Mouse (Mus musculus) lung, postnatal 10 days (tissue): ENCODE measurements around the gene Gm10073.
"Not testable (repeated sequence)": the region's sequence is repeated elsewhere in the genome, so short reads cannot be mapped to it uniquely, and the experiment has no call there.

ENCODE experiments used
- DNase-seq: peaks from one replicate; pipeline ENCODE4 v3.0.0; 2021

The Gm10073 gene

DNA sequence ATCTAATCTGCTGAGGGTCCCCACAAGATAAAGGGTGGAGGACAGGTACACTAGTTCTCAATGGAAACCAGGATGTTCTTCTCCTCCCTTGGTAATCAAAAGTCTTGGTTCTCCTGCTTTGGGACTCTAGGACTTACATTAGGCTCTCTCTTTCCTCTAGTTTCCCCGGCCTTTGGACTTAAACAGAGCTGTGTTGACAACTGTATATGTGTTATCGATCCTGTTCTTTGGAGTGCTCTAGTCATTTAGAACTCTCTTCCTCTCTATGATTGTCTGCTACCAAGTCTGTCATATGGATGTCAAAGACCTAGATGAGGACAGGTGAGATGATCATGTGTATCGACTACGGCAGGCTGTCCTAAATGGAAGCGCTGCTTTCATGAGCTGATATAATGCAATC is 23.8 kb upstream of the Gm10073 start:
- DNase-seq: no peak

DNA sequence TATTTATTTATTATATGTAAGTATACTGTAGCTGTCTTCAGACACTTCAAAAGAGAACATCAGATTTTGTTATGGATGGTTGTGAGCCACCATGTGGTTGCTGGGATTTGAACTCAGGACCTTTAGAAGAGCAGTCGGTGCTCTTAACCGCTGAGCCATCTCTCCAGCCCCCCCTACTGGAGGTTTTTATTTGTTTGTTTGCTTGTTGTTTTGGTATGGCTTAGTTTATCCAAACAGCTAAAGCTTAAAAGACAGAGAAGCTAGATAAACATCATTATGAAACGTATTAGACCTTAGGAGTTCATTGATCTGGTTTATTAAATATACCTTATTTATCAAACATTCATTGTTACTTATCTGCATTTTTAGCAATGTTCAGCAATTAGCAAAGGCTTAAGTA is 22.4 kb upstream of the Gm10073 start:
- not testable (repeated sequence) for DNase-seq

DNA sequence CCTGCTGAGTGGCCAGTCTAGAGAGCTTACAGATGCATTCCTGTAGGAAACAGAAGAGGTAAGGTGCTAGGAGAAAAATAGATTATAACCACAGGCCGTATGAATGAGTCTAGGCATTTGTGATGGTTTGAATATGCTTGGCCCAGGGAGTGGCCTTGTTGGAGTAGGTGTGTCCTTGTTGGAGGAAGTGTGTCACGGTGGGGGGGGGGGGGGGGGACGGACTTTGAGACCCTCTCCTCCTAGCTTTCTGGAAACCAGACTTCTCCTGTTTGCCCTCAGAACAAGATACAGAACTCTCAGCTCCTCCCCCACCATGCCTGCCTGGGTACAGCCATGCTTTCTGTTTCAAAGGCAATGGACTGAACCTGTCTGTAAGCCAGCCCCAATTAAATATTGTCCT is 19.2 kb upstream of the Gm10073 start:
- DNase-seq: no peak

GRCm38 (mm10) chr8:106588443-106589431 is 15.5 kb upstream of the Gm10073 start:
- DNase-seq: no peak

- no peak for DNase-seq
Observed at GRCm38 (mm10) chr8:106586896-106587295, 13.6 kb upstream of the Gm10073 start.

DNA sequence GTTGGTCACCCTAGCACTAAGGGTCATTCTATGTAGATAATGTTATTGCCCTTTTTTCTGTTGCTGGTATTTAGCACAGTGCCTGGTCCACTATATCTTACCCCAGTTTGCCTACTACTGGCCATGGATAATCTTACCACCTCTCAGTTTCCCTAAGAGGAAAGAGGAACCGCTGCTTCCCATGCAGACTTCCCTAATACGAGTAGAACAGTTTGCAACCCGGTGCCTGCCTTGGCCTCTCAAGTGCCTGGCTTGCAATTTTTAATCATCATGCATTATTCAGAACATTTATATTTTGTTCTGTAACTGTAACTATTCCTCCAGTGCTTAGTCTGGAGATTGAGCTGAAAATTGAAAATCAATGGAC is 12.4 kb upstream of the Gm10073 start:
- no peak for DNase-seq

GRCm38 (mm10) chr8:106584942-106585670 is 11.8 kb upstream of the Gm10073 start:
- DNase-seq: no peak

GRCm38 (mm10) chr8:106581344-106582088 is 8.3 kb upstream of the Gm10073 start:
- peak; percentile 27 for DNase-seq

DNA sequence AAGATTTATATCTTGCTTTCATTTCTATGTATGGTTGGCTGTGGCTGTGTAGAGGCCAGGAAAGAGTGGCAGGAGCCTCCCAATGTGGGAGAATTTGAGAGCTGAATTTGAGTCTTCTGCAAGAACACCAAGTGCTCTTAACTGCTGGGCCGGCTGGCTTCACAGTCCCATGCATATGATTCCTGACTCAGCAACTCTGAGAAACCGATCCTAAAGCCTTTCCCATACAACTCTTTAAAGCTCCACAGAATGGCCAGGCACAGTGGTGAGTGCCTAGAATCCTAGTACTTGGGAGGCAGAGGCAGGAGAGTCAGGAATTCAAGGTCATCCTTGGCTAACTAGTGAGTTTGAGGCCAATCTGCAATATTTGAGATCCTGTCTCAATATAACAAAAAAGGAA is 6.2 kb upstream of the Gm10073 start:
- no peak for DNase-seq

GRCm38 (mm10) chr8:106576849-106577555 is 3.7 kb upstream of the Gm10073 start:
- peak; percentile 35 for DNase-seq

DNA sequence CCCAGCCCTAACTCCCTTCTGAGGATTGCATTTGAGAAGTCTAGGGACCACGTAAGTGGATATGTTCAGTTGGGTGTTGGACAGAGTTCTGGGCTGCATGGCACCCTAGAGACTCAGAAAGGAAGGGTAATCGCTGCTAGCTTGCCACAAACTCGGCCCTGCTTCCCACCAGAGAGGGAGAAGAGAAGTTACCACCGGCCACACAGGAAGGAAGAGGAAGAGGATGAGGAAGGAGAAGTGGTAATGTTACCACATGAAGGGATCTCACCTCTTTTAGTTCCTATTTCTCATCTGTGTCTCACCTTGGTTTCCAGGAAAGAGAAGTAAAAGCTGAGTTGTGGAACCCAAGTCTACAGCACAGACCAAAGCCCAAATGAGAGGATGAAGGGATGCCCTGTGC is 1.0 kb upstream of the Gm10073 start:
- DNase-seq: no peak

- not testable (repeated sequence) for DNase-seq
Observed at GRCm38 (mm10) chr8:106572175-106572574, 1.1 kb downstream of the Gm10073 start.

DNA sequence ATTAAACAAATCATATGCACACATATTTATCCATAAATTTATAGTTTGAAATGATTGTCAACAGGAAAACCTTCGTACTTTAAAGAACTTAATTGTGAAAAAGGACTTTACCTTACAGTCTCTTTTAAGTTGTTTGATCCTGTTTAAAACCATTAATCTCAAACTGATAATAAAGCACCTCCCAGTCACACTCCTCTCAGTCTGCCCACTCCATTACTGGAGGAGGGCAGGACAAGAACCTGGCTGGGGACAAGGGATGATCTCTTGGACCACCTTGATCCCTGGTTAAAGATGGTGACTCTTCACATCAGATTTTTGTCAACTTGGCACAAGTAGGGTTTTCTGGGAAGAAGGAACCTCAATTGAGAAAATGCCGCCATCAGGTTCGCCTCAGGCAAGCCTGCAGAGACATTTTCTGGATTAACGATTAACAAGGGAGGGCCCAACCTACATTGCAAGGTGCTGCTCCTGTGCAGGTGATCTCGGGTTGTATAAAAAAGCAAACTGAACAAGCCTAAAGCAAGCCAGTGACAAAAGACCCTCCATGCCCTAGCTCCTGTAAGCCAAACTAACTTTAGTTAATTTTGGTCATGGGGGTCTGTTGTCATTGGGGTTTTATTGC is 1.6 kb downstream of the Gm10073 start:
- DNase-seq: no peak

- DNase-seq: no peak
Observed at GRCm38 (mm10) chr8:106570386-106570785, 2.9 kb downstream of the Gm10073 start.

GRCm38 (mm10) chr8:106569006-106569405 is 4.3 kb downstream of the Gm10073 start:
- DNase-seq: no peak

DNA sequence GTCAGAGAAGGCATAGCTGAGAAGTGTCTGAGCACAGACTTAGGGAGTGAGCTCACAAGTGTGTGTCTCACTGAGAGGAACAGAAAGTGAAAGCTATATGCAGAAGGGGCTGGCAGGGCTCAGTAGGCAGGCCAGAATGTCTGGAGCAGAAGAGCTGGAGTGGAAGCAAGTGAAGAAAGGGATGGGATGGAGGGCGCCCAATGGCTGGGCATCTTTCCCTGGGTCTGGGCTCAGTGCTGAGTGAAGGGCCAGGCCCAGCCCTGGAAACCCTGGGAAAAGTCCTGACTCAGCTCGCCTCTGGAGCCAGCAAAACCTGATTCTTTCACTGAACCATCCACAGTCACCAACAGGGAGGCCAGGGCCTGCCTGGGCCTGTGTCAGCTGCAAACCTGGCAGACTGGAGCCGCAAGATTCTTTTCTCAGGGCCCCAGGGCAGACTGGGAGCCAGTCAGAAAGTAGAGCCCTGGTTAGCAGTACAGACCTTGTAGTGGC is 9.5 kb downstream of the Gm10073 start:
- peak; percentile 22 for DNase-seq

GRCm38 (mm10) chr8:106561097-106561865 is 12.0 kb downstream of the Gm10073 start:
- DNase-seq: peak; percentile 88

- no peak for DNase-seq
Observed at GRCm38 (mm10) chr8:106559844-106560243, 13.4 kb downstream of the Gm10073 start.

DNA sequence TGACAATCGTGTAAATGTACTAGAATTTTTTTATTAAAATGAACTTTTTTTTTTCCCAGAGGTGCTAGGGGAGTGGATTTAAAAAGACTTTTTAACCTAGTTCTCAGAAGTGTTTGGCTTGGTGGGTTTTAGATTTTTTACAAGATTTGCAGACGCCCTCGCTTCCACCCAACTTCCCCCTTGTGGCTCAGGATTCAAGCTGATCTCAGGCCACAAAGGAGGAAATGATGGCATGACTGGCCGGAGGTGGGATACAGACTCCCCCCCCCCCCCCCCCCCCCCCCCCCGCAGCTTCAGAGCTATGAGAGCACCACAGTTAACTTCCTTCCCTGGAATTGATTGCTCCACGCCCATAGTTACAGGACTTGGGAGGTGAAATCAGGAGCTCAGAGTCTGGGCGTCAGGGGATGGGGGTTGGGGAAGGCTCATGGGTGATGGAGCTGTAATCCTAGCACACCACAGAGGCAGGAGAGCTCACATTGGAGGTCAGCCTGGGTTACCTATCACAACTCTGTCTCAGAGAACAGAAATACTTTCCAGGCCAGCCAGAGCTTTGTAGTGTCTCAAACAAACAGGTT is 17.1 kb downstream of the Gm10073 start:
- DNase-seq: no peak

GRCm38 (mm10) chr8:106554011-106554410 is 19.2 kb downstream of the Gm10073 start:
- DNase-seq: no peak

DNA sequence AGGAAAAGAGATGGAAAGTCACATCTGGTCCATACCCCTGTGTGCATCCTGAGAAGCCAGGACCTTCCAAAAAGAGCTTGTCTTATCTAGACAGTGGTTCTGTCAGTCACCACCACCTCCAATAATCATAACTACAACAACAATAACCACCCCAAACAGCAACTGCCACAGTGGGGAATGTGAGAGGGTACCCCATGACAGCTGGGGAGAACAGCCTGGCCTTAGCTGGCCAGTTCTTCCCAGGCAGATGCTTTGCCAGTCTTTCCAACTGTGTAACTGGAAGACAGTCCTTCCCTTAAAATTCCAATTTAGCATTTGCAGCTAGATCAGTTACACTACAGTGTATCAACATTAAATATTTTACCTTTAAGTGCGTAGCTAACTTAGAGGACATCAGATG is 22.4 kb downstream of the Gm10073 start:
- no peak for DNase-seq
